8 mouse cellular contexts compared by ENCODE assay signal in the genomic region with DNA sequence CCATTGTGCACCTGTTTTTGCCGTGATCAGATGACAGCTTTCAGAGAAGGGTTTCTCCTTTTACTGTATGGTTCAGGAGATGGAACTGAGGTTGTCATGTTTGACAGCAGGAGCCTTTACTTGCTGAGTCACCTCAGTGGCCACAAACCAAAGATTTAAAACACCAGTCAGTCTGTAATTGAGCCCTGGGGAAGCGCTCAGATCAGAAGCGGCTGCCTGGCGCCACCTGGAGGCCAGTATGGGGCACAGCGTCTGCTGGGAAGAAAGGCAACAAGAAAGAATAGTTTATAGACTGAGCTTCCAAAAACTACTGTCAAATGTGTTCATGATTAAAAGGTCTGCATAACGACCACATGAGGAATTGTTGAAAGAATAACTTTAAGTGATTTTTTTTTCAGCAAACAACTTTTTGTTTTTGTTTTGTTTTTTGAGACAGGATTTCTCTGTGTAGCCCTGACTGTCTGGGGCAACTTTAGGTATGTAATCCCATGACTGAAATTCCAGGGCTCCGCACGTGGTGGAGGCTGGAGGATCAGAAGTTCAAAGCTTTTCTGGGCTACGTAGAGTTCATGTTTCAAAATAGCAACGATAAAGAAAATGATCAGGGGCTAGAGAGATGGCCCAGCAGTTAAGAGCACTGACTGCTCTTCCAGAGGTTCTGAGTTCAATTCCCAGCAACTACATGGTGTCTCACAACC. TPM values are rescaled to one million over a fixed set of nuclear protein-coding genes. Genes with fewer than 3 reads are reported as not detected.
DNase-seq lines count a peak whose midpoint lies in the region; ATAC-seq lines count a peak whose summit lies in the region.

No protein-coding gene starts in this region.

- H3K4me2 ChIP-seq in kidney, embryonic 16.5 days (replicated peaks; ENCODE audit: low read depth, low read length): no peak overlapping the region

- H3K36me3 ChIP-seq in kidney, embryonic 16.5 days (ENCODE audit: insufficient read depth, low read length): no peaks in the 10 kb centered on the region

- intact Hi-C loops in left cerebral cortex, postnatal 25 days (cut with DNase I): loop anchor here (2.0 to 5.0 kb wide), 2 partner anchors 32 to 89 kb away; partner anchors contain the start of gene Ntn5

- H3K27me3 ChIP-seq in kidney, embryonic 16.5 days (ENCODE audit: insufficient read depth, low read length): no peaks in the 10 kb centered on the region

- H3K4me3 ChIP-seq in kidney, embryonic 16.5 days (ENCODE audit: low read length): no peak overlapping the region

- ATAC-seq in kidney, embryonic 16.5 days (ENCODE audit: low FRiP score, low TSS enrichment): no peak
- peak; percentile 68 for ATAC-seq in neutrophil, adult 5-6 weeks (ENCODE audit: extremely low read depth, insufficient number of reproducible peaks, low FRiP score, poor library complexity, severe bottlenecking)

- H3K9ac ChIP-seq in kidney, embryonic 16.5 days (replicated peaks; ENCODE audit: low read length): no peak overlapping the region

- 17% methylated on average over 10 of the region's 10 CpGs for WGBS in kidney, embryonic 16.5 days

- peak; percentile 65 to 78 for DNase-seq in kidney, adult 8-10 months
- DNase-seq in MN1 (ENCODE audit: low spot score): peak; percentile 63
- DNase-seq in cerebellum, adult 9-10 months: peak; percentile 81
- peak; percentile 48 for DNase-seq in gastrocnemius, postnatal 25 days
- DNase-seq in left cerebral cortex, postnatal 25 days (ENCODE audit: low spot score in 2 of 2): peak; percentile 68 to 80
- peak; percentile 78 for DNase-seq in thymus, postnatal 14 days

- no peak overlapping the region for H3K27ac ChIP-seq in kidney, embryonic 16.5 days (ENCODE audit: low read length)

- 0 out of 2 replicates have a peak, but pooled peaks cover 3% of the 10 kb centered on the region for H3K4me1 ChIP-seq in kidney, embryonic 16.5 days (ENCODE audit: insufficient read depth, low read length)

- H3K9me3 ChIP-seq in kidney, embryonic 16.5 days (ENCODE audit: low read length): no peaks in the 10 kb centered on the region

RNA-seq across cellular contexts. Expression of gene Fgf21, which starts 22.0 kb away (rescaled TPM):
- not detected in 2 replicates for polyA plus RNA-seq in kidney, embryonic 16.5 days (2015; fragmentation: Nextera tagmentation; extraction: Ambion mirVana)
- total RNA-seq in gastrocnemius, postnatal 25 days (2021): not detected
- total RNA-seq in left cerebral cortex, postnatal 25 days (2021): not detected
- not detected in 2 replicates for total RNA-seq in neutrophil, adult 5-6 weeks (2017)

RNA-seq across cellular contexts. Expression of gene Bcat2, which starts 23.3 kb away (rescaled TPM):
- 87.9 and 93.2 TPM in 2 replicates for polyA plus RNA-seq in kidney, embryonic 16.5 days (2015; fragmentation: Nextera tagmentation; extraction: Ambion mirVana)
- total RNA-seq in gastrocnemius, postnatal 25 days (2021): 10 to 100 TPM; 56.3 to 63.9 TPM
- 10 to 100 TPM; 23.0 to 23.6 TPM for total RNA-seq in left cerebral cortex, postnatal 25 days (2021)
- 14.9 and 17.3 TPM in 2 replicates for total RNA-seq in neutrophil, adult 5-6 weeks (2017)

RNA-seq across cellular contexts. Expression of gene Fut1, which starts 23.8 kb away (rescaled TPM):
- 0.27 and 0.32 TPM in 2 replicates for polyA plus RNA-seq in kidney, embryonic 16.5 days (2015; fragmentation: Nextera tagmentation; extraction: Ambion mirVana)
- not detected for total RNA-seq in gastrocnemius, postnatal 25 days (2021)
- under 1 TPM in 1 of 2 experiments, not detected in 1; 0.21 TPM for total RNA-seq in left cerebral cortex, postnatal 25 days (2021)
- total RNA-seq in neutrophil, adult 5-6 weeks (2017): not detected in 2 replicates

RNA-seq across cellular contexts. Expression of gene Izumo1, which starts 28.3 kb away (rescaled TPM):
- 0.13 and 0.14 TPM in 2 replicates for polyA plus RNA-seq in kidney, embryonic 16.5 days (2015; fragmentation: Nextera tagmentation; extraction: Ambion mirVana)
- total RNA-seq in gastrocnemius, postnatal 25 days (2021): not detected
- not detected for total RNA-seq in left cerebral cortex, postnatal 25 days (2021)
- total RNA-seq in neutrophil, adult 5-6 weeks (2017): not detected in 2 replicates

RNA-seq across cellular contexts. Expression of gene Rasip1, which starts 34.0 kb away (rescaled TPM):
- 11.6 and 13.0 TPM in 2 replicates for polyA plus RNA-seq in kidney, embryonic 16.5 days (2015; fragmentation: Nextera tagmentation; extraction: Ambion mirVana)
- 1 to 10 TPM; 6.1 to 8.5 TPM for total RNA-seq in gastrocnemius, postnatal 25 days (2021)
- 1 to 10 TPM; 8.1 to 8.2 TPM for total RNA-seq in left cerebral cortex, postnatal 25 days (2021)
- 2.4 and 2.8 TPM in 2 replicates for total RNA-seq in neutrophil, adult 5-6 weeks (2017)
